Mouse (Mus musculus): Measurements from ENCODE around the gene Zfp708. TPM values are rescaled to one million over a fixed set of nuclear protein-coding genes. Genes with fewer than 3 reads are reported as not detected.

Gene Zfp708
- polyA plus RNA-seq, 1 experiment from 2014 or later: 9.6 TPM

GRCm38 (mm10) chr13:67081946-67082345, 15.8 kb downstream of the Zfp708 start:
- ATAC-seq (ENCODE audit: low read depth): no peak
- Histone ChIP-seq H3K4me3 (peak overlapping the region; percentile 71; the same call in 1 of the 2 replicates), H3K9ac (peak overlapping the region; percentile 78; the same call in 1 of the 2 replicates), H3K4me1 (replicated peaks) (peaks cover 8% of the 10 kb centered on the region), H3K9me3 (peaks cover 10% of the 10 kb centered on the region), H3K27ac (replicated peaks) (0 out of 2 replicates have a peak overlapping the region, but pooled peaks have one; percentile 79), H3K36me3 (peaks cover 19% of the 10 kb centered on the region), H3K27me3 (no peaks in the 10 kb centered on the region), H3K4me2 (peak overlapping the region; percentile 76)
- 85% methylated on average over 1 of the region's 1 CpGs for WGBS

GRCm38 (mm10) chr13:67081142-67081713, 16.5 kb downstream of the Zfp708 start:
- Histone ChIP-seq H3K27me3 (no peaks in the 10 kb centered on the region), H3K9ac (peak overlapping the region; percentile 78), H3K27ac (replicated peaks) (peak overlapping the region; percentile 79), H3K4me2 (peak overlapping the region; percentile 76), H3K9me3 (peaks cover 16% of the 10 kb centered on the region), H3K4me3 (peak overlapping the region; percentile 71), H3K4me1 (replicated peaks) (peaks cover 8% of the 10 kb centered on the region), H3K36me3 (peaks cover 24% of the 10 kb centered on the region)
- WGBS: under 1% methylated on average over 24 of the region's 24 CpGs
- peak; percentile 98 for ATAC-seq (ENCODE audit: low read depth)

- Histone ChIP-seq H3K4me2 (no peak overlapping the region), H3K4me3 (no peak overlapping the region), H3K9me3 (peaks cover 39% of the 10 kb centered on the region), H3K36me3 (peaks cover 57% of the 10 kb centered on the region), H3K9ac (no peak overlapping the region), H3K4me1 (replicated peaks) (peaks cover 8% of the 10 kb centered on the region), H3K27me3 (no peaks in the 10 kb centered on the region), H3K27ac (replicated peaks) (no peak overlapping the region)
- no peak for ATAC-seq (ENCODE audit: low read depth)
- 96% methylated on average over 2 of the region's 2 CpGs for WGBS
These were observed 20.5 kb downstream of the Zfp708 start for GRCm38 (mm10) chr13:67077244-67077643.

GRCm38 (mm10) chr13:67072786-67073185, 25.0 kb downstream of the Zfp708 start:
- Histone ChIP-seq H3K36me3 (peaks cover 75% of the 10 kb centered on the region), H3K4me2 (no peak overlapping the region), H3K4me3 (no peak overlapping the region), H3K4me1 (replicated peaks) (no peaks in the 10 kb centered on the region), H3K9ac (no peak overlapping the region), H3K9me3 (peaks cover 57% of the 10 kb centered on the region), H3K27me3 (no peaks in the 10 kb centered on the region), H3K27ac (replicated peaks) (no peak overlapping the region)
- no peak for ATAC-seq (ENCODE audit: low read depth)
- WGBS: 93% methylated on average over 2 of the region's 2 CpGs

GRCm38 (mm10) chr13:67065386-67065785, 32.4 kb downstream of the Zfp708 start:
- H3K4me1 ChIP-seq (replicated peaks): peaks cover 2% of the 10 kb centered on the region
- H3K27me3 ChIP-seq: no peaks in the 10 kb centered on the region
- H3K9me3 ChIP-seq: peaks cover 19% of the 10 kb centered on the region
- no peak overlapping the region for H3K9ac ChIP-seq
- no peak overlapping the region for H3K4me2 ChIP-seq
- no peak overlapping the region for H3K27ac ChIP-seq (replicated peaks)
- 86% methylated on average over 8 of the region's 8 CpGs for WGBS
- no peak overlapping the region for H3K4me3 ChIP-seq
- ATAC-seq (ENCODE audit: low read depth): no peak
- H3K36me3 ChIP-seq: peaks cover 34% of the 10 kb centered on the region

- ATAC-seq (ENCODE audit: low read depth): no peak
- WGBS: 60% methylated on average over 7 of the region's 7 CpGs
These were observed 35.3 kb downstream of the Zfp708 start for GRCm38 (mm10) chr13:67062427-67062826.

GRCm38 (mm10) chr13:67060786-67061358, 36.9 kb downstream of the Zfp708 start, which contains the start of gene Zfp712:
Gene Zfp712, minus strand, starts transcription at chr13:67061170.
- Histone ChIP-seq H3K36me3 (peaks cover 6% of the 10 kb centered on the region; the same call in 1 of the 2 replicates), H3K27ac (replicated peaks) (peak within 1 kb of the TSS; percentile 69), H3K4me2 (peak within 1 kb of the TSS; percentile 79), H3K4me1 (replicated peaks) (peaks cover 8% of the 10 kb centered on the region), H3K9ac (peak within 1 kb of the TSS; percentile 84), H3K4me3 (peak within 1 kb of the TSS; percentile 77), H3K9me3 (0 out of 2 replicates have a peak, but pooled peaks cover 10% of the 10 kb centered on the region), H3K27me3 (no peaks in the 10 kb centered on the region)
- under 1% methylated on average over 27 of the region's 27 CpGs for WGBS
- ATAC-seq (ENCODE audit: low read depth): peak; percentile 97

More at GRCm38 (mm10) chr13:67062427-67062826, 35.3 kb downstream of the Zfp708 start:
- H3K4me1 ChIP-seq (replicated peaks): peaks cover 8% of the 10 kb centered on the region
- H3K4me2 ChIP-seq: no peak overlapping the region
- H3K9me3 ChIP-seq: peaks cover 8% of the 10 kb centered on the region
- H3K36me3 ChIP-seq: peaks cover 11% of the 10 kb centered on the region
- no peak overlapping the region for H3K27ac ChIP-seq (replicated peaks)
- no peak overlapping the region for H3K9ac ChIP-seq
- no peaks in the 10 kb centered on the region for H3K27me3 ChIP-seq
- no peak overlapping the region for H3K4me3 ChIP-seq

- peak overlapping the region; percentile 77 for H3K4me3 ChIP-seq
- 0 out of 2 replicates have a peak, but pooled peaks cover 10% of the 10 kb centered on the region for H3K9me3 ChIP-seq
- H3K36me3 ChIP-seq: peaks cover under 1% of the 10 kb centered on the region; the same call in 1 of the 2 replicates
- H3K27ac ChIP-seq (replicated peaks): peak overlapping the region; percentile 69
- no peaks in the 10 kb centered on the region for H3K27me3 ChIP-seq
- peak; percentile 72 for ATAC-seq (ENCODE audit: low read depth)
- peak overlapping the region; percentile 79 for H3K4me2 ChIP-seq
- 2% methylated on average over 12 of the region's 12 CpGs for WGBS
- H3K4me1 ChIP-seq (replicated peaks): peaks cover 8% of the 10 kb centered on the region
- peak overlapping the region; percentile 84 for H3K9ac ChIP-seq
These were observed 37.5 kb downstream of the Zfp708 start for GRCm38 (mm10) chr13:67060161-67060785.

Other genes with a start within 250 kb of the Zfp708 start
- 2.1 and 2.7 TPM in 2 replicates for gene Gm10767, start 193.1 kb downstream of the Zfp708 start, polyA plus RNA-seq (2015; fragmentation: Nextera tagmentation; extraction: Ambion mirVana)
- 6.0 and 6.2 TPM in 2 replicates for gene Zfp712, start 36.8 kb downstream of the Zfp708 start, polyA plus RNA-seq (2015; fragmentation: Nextera tagmentation; extraction: Ambion mirVana)
- 2.1 and 2.5 TPM in 2 replicates for gene Gm28557, start 10.6 kb upstream of the Zfp708 start, polyA plus RNA-seq (2015; fragmentation: Nextera tagmentation; extraction: Ambion mirVana)
- 0.14 TPM in 1 of 2 replicates, not detected in the other for gene Rslcan18, start 18.3 kb upstream of the Zfp708 start, polyA plus RNA-seq (2015; fragmentation: Nextera tagmentation; extraction: Ambion mirVana)
- 3.8 and 5.0 TPM in 2 replicates for gene Zfp759, start 23.7 kb upstream of the Zfp708 start, polyA plus RNA-seq (2015; fragmentation: Nextera tagmentation; extraction: Ambion mirVana)
- 7.1 and 7.5 TPM in 2 replicates for gene Rsl1, start 75.2 kb upstream of the Zfp708 start, polyA plus RNA-seq (2015; fragmentation: Nextera tagmentation; extraction: Ambion mirVana)
- gene Zfp455, start 96.5 kb upstream of the Zfp708 start, polyA plus RNA-seq (2015; fragmentation: Nextera tagmentation; extraction: Ambion mirVana): 2.0 and 3.1 TPM in 2 replicates
- 5.1 and 5.9 TPM in 2 replicates for gene Zfp458, start 180.5 kb upstream of the Zfp708 start, polyA plus RNA-seq (2015; fragmentation: Nextera tagmentation; extraction: Ambion mirVana)
- 0.88 and 1.2 TPM in 2 replicates for gene Zfp457, start 208.5 kb upstream of the Zfp708 start, polyA plus RNA-seq (2015; fragmentation: Nextera tagmentation; extraction: Ambion mirVana)
- gene Zfp595, start 234.6 kb upstream of the Zfp708 start, polyA plus RNA-seq (2015; fragmentation: Nextera tagmentation; extraction: Ambion mirVana): 1.6 and 2.2 TPM in 2 replicates